Mouse (Mus musculus): ENCODE data around the gene Gm49396. TPM values are rescaled to one million over a fixed set of nuclear protein-coding genes. Genes with fewer than 3 reads are reported as not detected.

Gm49396 gene
- polyA plus RNA-seq, 1 experiment from 2014 or later: 4.1 TPM

- H3K4me2 ChIP-seq (ENCODE audit: low read depth, low read length): peak overlapping the region; percentile 80
- H3K4me3 ChIP-seq (ENCODE audit: low read depth, low read length): peak overlapping the region; percentile 76
- H3K27ac ChIP-seq (ENCODE audit: low read length): peak overlapping the region; percentile 86
- 8% methylated on average over 12 of the region's 12 CpGs for whole genome bisulfite sequencing (ENCODE audit: insufficient replicate concordance)
- peak; percentile 35 for ATAC-seq (ENCODE audit: low read depth)
- peak overlapping the region; percentile 72 for H3K9ac ChIP-seq (ENCODE audit: low read depth, low read length)
- peaks cover 17% of the 10 kb centered on the region for H3K36me3 ChIP-seq (ENCODE audit: control insufficient read depth, insufficient read depth)
- no peaks in the 10 kb centered on the region for H3K9me3 ChIP-seq (replicated peaks; ENCODE audit: control insufficient read depth, low read length)
- peaks cover 29% of the 10 kb centered on the region for H3K4me1 ChIP-seq (ENCODE audit: control insufficient read depth, low read depth, low read length)
- no peaks in the 10 kb centered on the region for H3K27me3 ChIP-seq (ENCODE audit: control insufficient read depth, insufficient read depth, low read depth, low read length)
Measured at GRCm38 (mm10) chr7:30558656-30559442, 4.3 kb upstream of the Gm49396 start.

- Histone ChIP-seq H3K27me3 (ENCODE audit: control insufficient read depth, insufficient read depth, low read depth, low read length) (no peaks in the 10 kb centered on the region), H3K4me2 (ENCODE audit: low read depth, low read length) (peak within 1 kb of the TSS; percentile 80), H3K36me3 (ENCODE audit: control insufficient read depth, insufficient read depth) (peaks cover 17% of the 10 kb centered on the region), H3K27ac (ENCODE audit: low read length) (peak within 1 kb of the TSS; percentile 86), H3K9ac (ENCODE audit: low read depth, low read length) (peak within 1 kb of the TSS; percentile 72), H3K4me1 (ENCODE audit: control insufficient read depth, low read depth, low read length) (peaks cover 31% of the 10 kb centered on the region), H3K9me3 (replicated peaks; ENCODE audit: control insufficient read depth, low read length) (no peaks in the 10 kb centered on the region), H3K4me3 (ENCODE audit: low read depth, low read length) (peak within 1 kb of the TSS; percentile 76)
- ATAC-seq (ENCODE audit: low read depth): peak; percentile 84
- under 1% methylated on average over 20 of the region's 20 CpGs for WGBS (ENCODE audit: insufficient replicate concordance)
Measured at GRCm38 (mm10) chr7:30559443-30559954, 3.6 kb upstream of the Gm49396 start, which contains the start of gene Lin37. Lin37 (minus strand) TSS chr7:30559838.

GRCm38 (mm10) chr7:30560296-30560695 lies 2.8 kb upstream of the Gm49396 start:
- H3K36me3 ChIP-seq (ENCODE audit: control insufficient read depth, insufficient read depth): peaks cover 12% of the 10 kb centered on the region
- 78% methylated on average over 2 of the region's 2 CpGs for WGBS (ENCODE audit: insufficient replicate concordance)
- H3K27ac ChIP-seq (ENCODE audit: low read length): peak overlapping the region; percentile 80
- no peaks in the 10 kb centered on the region for H3K27me3 ChIP-seq (ENCODE audit: control insufficient read depth, insufficient read depth, low read depth, low read length)
- H3K4me3 ChIP-seq (ENCODE audit: low read depth, low read length): peak overlapping the region; percentile 76
- no peak overlapping the region for H3K9ac ChIP-seq (ENCODE audit: low read depth, low read length)
- peaks cover 31% of the 10 kb centered on the region for H3K4me1 ChIP-seq (ENCODE audit: control insufficient read depth, low read depth, low read length)
- ATAC-seq (ENCODE audit: low read depth): no peak
- H3K9me3 ChIP-seq (replicated peaks; ENCODE audit: control insufficient read depth, low read length): no peaks in the 10 kb centered on the region
- H3K4me2 ChIP-seq (ENCODE audit: low read depth, low read length): peak overlapping the region; percentile 80; the same call in 1 of the 2 replicates

- Histone ChIP-seq H3K4me3 (ENCODE audit: low read depth, low read length) (peak overlapping the region; percentile 95), H3K27ac (ENCODE audit: low read length) (peak overlapping the region; percentile 82), H3K4me1 (ENCODE audit: control insufficient read depth, low read depth, low read length) (peaks cover 31% of the 10 kb centered on the region), H3K9ac (ENCODE audit: low read depth, low read length) (peak overlapping the region; percentile 90), H3K4me2 (ENCODE audit: low read depth, low read length) (peak overlapping the region; percentile 73), H3K36me3 (ENCODE audit: control insufficient read depth, insufficient read depth) (peaks cover 3% of the 10 kb centered on the region; the same call in 1 of the 2 replicates), H3K27me3 (ENCODE audit: control insufficient read depth, insufficient read depth, low read depth, low read length) (no peaks in the 10 kb centered on the region), H3K9me3 (replicated peaks; ENCODE audit: control insufficient read depth, low read length) (no peaks in the 10 kb centered on the region)
- WGBS (ENCODE audit: insufficient replicate concordance): 0% methylated on average over 27 of the region's 27 CpGs
- no peak for ATAC-seq (ENCODE audit: low read depth)
Measured at GRCm38 (mm10) chr7:30562526-30563116, 523 bp upstream of the Gm49396 start.

DNA sequence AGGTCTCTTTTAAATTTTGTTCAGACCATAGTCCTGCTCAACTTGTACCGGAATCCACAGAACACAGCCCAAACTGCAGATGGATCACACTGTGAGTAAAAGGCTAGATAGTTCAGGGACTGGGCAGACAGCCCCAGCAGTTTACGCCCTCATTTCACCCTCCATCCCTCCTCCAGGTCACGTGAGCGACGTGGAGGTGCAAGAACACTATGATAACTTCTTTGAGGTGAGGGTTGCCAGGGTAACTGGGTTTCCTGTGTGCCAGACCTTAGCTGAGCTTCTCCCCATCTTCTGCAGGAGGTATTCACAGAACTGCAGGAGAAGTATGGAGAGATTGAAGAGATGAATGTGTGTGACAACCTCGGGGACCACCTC lies 749 bp downstream of the Gm49396 start:
- Histone ChIP-seq H3K27ac (ENCODE audit: low read length) (peak overlapping the region; percentile 98), H3K9ac (ENCODE audit: low read depth, low read length) (peak overlapping the region; percentile 90), H3K36me3 (ENCODE audit: control insufficient read depth, insufficient read depth) (peaks cover 10% of the 10 kb centered on the region), H3K4me3 (ENCODE audit: low read depth, low read length) (peak overlapping the region; percentile 95), H3K4me1 (ENCODE audit: control insufficient read depth, low read depth, low read length) (peaks cover 20% of the 10 kb centered on the region), H3K27me3 (ENCODE audit: control insufficient read depth, insufficient read depth, low read depth, low read length) (no peaks in the 10 kb centered on the region), H3K9me3 (replicated peaks; ENCODE audit: control insufficient read depth, low read length) (no peaks in the 10 kb centered on the region), H3K4me2 (ENCODE audit: low read depth, low read length) (peak overlapping the region; percentile 73)
- WGBS (ENCODE audit: insufficient replicate concordance): 25% methylated on average over 6 of the region's 6 CpGs
- ATAC-seq (ENCODE audit: low read depth): no peak

DNA sequence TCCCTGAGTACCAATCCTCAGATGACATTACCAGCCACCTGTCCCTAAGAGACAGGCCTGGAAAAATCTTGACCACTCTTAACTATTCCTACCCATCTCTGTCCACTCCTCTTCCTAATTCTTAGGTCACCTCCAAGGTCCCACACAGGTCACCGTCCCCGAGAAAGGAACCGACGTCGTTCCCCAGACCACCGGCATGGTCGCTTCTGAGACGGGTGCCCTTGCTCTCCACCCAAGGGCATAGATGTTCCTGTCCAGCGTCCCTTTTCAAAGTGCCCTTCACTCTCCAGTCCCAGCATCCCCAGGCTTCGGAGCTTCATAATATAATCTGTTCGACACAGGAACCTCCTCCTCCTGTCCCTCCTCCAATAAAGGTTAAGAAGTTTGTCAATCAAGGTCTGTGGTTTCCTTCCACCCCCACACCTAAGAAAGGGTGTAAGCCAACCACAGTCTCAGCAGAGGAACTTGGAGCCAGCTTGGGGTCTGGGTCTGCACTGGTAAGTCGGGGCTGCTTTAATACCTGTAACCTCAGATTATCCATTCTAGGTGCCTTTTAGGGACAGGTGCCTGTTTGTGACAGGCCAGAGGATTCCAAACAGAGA lies 1.9 kb downstream of the Gm49396 start, which contains the start of gene Igflr1:
Gene Igflr1, plus strand, starts transcription at position 458 of the 602 bp plus-strand sequence.
- Histone ChIP-seq H3K9ac (ENCODE audit: low read depth, low read length) (no peak within 1 kb of the TSS), H3K9me3 (replicated peaks; ENCODE audit: control insufficient read depth, low read length) (no peaks in the 10 kb centered on the region), H3K36me3 (ENCODE audit: control insufficient read depth, insufficient read depth) (peaks cover 22% of the 10 kb centered on the region), H3K4me2 (ENCODE audit: low read depth, low read length) (peak within 1 kb of the TSS; percentile 73), H3K4me1 (ENCODE audit: control insufficient read depth, low read depth, low read length) (peaks cover 15% of the 10 kb centered on the region), H3K27ac (ENCODE audit: low read length) (no peak within 1 kb of the TSS; the same call in 1 of the 2 replicates), H3K27me3 (ENCODE audit: control insufficient read depth, insufficient read depth, low read depth, low read length) (no peaks in the 10 kb centered on the region), H3K4me3 (ENCODE audit: low read depth, low read length) (no peak within 1 kb of the TSS; the same call in 1 of the 2 replicates)
- no peak for ATAC-seq (ENCODE audit: low read depth)
- WGBS (ENCODE audit: insufficient replicate concordance): 87% methylated on average over 12 of the region's 12 CpGs

DNA sequence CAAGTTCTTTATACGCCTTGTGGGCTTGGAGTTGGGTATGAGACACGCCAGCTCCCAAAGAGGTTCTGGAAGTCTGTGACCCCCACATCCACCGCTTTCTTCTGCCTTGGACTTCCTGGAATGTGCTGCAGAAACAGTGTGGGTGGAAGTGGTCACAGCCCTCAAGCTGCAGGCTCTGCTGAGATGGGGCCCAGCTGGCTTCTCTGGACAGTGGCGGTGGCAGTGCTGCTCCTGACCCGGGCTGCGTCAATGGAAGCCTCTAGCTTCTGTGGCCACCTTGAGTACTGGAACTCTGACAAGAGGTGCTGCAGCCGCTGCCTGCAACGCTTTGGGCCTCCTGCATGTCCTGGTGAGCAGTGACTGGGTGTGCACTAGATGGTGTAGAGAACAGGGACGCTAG lies 2.9 kb downstream of the Gm49396 start:
- H3K9ac ChIP-seq (ENCODE audit: low read depth, low read length): no peak overlapping the region
- H3K4me2 ChIP-seq (ENCODE audit: low read depth, low read length): no peak overlapping the region
- H3K36me3 ChIP-seq (ENCODE audit: control insufficient read depth, insufficient read depth): peaks cover 30% of the 10 kb centered on the region
- no peak overlapping the region for H3K4me3 ChIP-seq (ENCODE audit: low read depth, low read length)
- no peaks in the 10 kb centered on the region for H3K9me3 ChIP-seq (replicated peaks; ENCODE audit: control insufficient read depth, low read length)
- 78% methylated on average over 9 of the region's 9 CpGs for WGBS (ENCODE audit: insufficient replicate concordance)
- H3K4me1 ChIP-seq (ENCODE audit: control insufficient read depth, low read depth, low read length): peaks cover 11% of the 10 kb centered on the region
- H3K27ac ChIP-seq (ENCODE audit: low read length): no peak overlapping the region
- ATAC-seq (ENCODE audit: low read depth): no peak
- H3K27me3 ChIP-seq (ENCODE audit: control insufficient read depth, insufficient read depth, low read depth, low read length): no peaks in the 10 kb centered on the region

DNA sequence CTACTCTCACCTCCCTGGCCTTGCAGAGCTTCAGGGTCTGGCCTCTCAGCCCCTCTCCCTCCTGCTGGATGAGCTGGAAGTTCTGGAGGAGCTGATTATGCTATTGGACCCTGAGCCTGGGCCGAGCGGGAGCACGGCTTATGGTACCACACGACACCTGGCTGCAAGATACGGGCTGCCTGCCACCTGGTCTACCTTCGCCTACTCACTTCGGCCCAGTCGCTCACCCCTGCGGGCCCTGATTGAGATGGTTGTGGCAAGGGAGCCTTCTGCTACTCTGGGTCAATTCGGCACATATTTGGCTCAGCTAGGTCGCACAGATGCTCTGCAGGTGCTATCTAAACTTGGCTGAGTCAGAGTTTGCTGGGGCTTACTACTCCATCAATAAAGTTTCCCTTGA lies 4.4 kb downstream of the Gm49396 start:
- peaks cover 38% of the 10 kb centered on the region for H3K36me3 ChIP-seq (ENCODE audit: control insufficient read depth, insufficient read depth)
- no peak for ATAC-seq (ENCODE audit: low read depth)
- whole genome bisulfite sequencing (ENCODE audit: insufficient replicate concordance): 83% methylated on average over 11 of the region's 11 CpGs

More for the DNA sequence above, 4.4 kb downstream of the Gm49396 start:
- H3K9me3 ChIP-seq (replicated peaks; ENCODE audit: control insufficient read depth, low read length): no peaks in the 10 kb centered on the region
- H3K9ac ChIP-seq (ENCODE audit: low read depth, low read length): no peak overlapping the region
- H3K4me3 ChIP-seq (ENCODE audit: low read depth, low read length): no peak overlapping the region
- H3K4me2 ChIP-seq (ENCODE audit: low read depth, low read length): no peak overlapping the region
- H3K27ac ChIP-seq (ENCODE audit: low read length): no peak overlapping the region
- peaks cover 8% of the 10 kb centered on the region for H3K4me1 ChIP-seq (ENCODE audit: control insufficient read depth, low read depth, low read length)
- H3K27me3 ChIP-seq (ENCODE audit: control insufficient read depth, insufficient read depth, low read depth, low read length): no peaks in the 10 kb centered on the region

Measured in liver, embryonic 16.5 days (tissue).